Mouse (Mus musculus): ENCODE data around the gene Stk31. TPM values are rescaled to one million over a fixed set of nuclear protein-coding genes. Genes with fewer than 3 reads are reported as not detected.

The Stk31 gene
- polyA plus RNA-seq (2012; rRNA removed) = 8.8 and 13.3 TPM in 2 replicates

DNA sequence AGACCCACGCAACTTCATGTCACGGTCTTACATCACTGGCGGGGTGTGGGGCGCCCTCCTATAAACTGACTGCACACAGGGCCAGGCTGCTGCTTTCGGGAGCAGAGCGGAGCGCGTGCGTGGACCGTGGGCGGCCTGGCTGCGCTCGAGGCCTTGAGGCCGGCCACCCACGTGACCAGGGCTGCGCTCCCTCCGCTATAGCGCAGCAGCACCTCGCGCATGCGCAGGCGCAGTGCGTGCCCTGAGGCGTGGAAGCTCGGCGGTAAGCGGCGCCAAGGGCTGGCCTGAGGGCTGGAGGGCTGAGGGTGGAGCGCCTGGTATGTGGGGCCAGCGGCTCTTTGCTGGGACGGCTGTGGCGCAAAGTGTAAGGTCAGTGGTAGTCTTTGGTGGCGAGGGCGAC is at the start of gene Stk31:
Stk31 (plus strand) TSS at position 289 of the 400 bp plus-strand sequence.
- TF ChIP-seq CTCF (IDR thresholded peaks at IDR 0.05; ENCODE audit: control insufficient read depth, insufficient read depth, insufficient replicate concordance, low read depth, low read length) (no peak), POLR2A (IDR thresholded peaks at IDR 0.05; ENCODE audit: control insufficient read depth, low read depth, low read length) (peak; percentile 88)
- Histone ChIP-seq H3K27ac (ENCODE audit: control insufficient read depth, insufficient read depth, low read depth, low read length) (peak within 1 kb of the TSS; percentile 94), H3K36me3 (ENCODE audit: control insufficient read depth, insufficient read depth, low read length) (no peaks in the 10 kb centered on the region), H3K4me1 (ENCODE audit: control insufficient read depth, insufficient read depth, low read length) (no peaks in the 10 kb centered on the region), H3K27me3 (ENCODE audit: control insufficient read depth, insufficient read depth, low read length) (no peaks in the 10 kb centered on the region), H3K4me3 (ENCODE audit: control insufficient read depth, low read depth, low read length) (peak within 1 kb of the TSS; percentile 98)

- H3K27me3 ChIP-seq (ENCODE audit: control insufficient read depth, insufficient read depth, low read length) = no peaks in the 10 kb centered on the region
- H3K27ac ChIP-seq (ENCODE audit: control insufficient read depth, insufficient read depth, low read depth, low read length) = no peak overlapping the region
- no peaks in the 10 kb centered on the region for H3K4me1 ChIP-seq (ENCODE audit: control insufficient read depth, insufficient read depth, low read length)
- no peak overlapping the region for H3K4me3 ChIP-seq (ENCODE audit: control insufficient read depth, low read depth, low read length)
- no peaks in the 10 kb centered on the region for H3K36me3 ChIP-seq (ENCODE audit: control insufficient read depth, insufficient read depth, low read length)
- TF ChIP-seq CTCF (IDR thresholded peaks at IDR 0.05; ENCODE audit: control insufficient read depth, insufficient read depth, insufficient replicate concordance, low read depth, low read length) = no peak
- TF ChIP-seq POLR2A (IDR thresholded peaks at IDR 0.05; ENCODE audit: control insufficient read depth, low read depth, low read length) = no peak
Measured at GRCm38 (mm10) chr6:49349826-49350225, 45.6 kb upstream of the Stk31 start.

GRCm38 (mm10) chr6:49354613-49355012 is 40.8 kb upstream of the Stk31 start:
- Histone ChIP-seq H3K27me3 (ENCODE audit: control insufficient read depth, insufficient read depth, low read length) (no peaks in the 10 kb centered on the region), H3K27ac (ENCODE audit: control insufficient read depth, insufficient read depth, low read depth, low read length) (no peak overlapping the region), H3K4me1 (ENCODE audit: control insufficient read depth, insufficient read depth, low read length) (no peaks in the 10 kb centered on the region), H3K4me3 (ENCODE audit: control insufficient read depth, low read depth, low read length) (no peak overlapping the region), H3K36me3 (ENCODE audit: control insufficient read depth, insufficient read depth, low read length) (no peaks in the 10 kb centered on the region)
- TF ChIP-seq POLR2A (IDR thresholded peaks at IDR 0.05; ENCODE audit: control insufficient read depth, low read depth, low read length) (no peak), CTCF (IDR thresholded peaks at IDR 0.05; ENCODE audit: control insufficient read depth, insufficient read depth, insufficient replicate concordance, low read depth, low read length) (no peak)

DNA sequence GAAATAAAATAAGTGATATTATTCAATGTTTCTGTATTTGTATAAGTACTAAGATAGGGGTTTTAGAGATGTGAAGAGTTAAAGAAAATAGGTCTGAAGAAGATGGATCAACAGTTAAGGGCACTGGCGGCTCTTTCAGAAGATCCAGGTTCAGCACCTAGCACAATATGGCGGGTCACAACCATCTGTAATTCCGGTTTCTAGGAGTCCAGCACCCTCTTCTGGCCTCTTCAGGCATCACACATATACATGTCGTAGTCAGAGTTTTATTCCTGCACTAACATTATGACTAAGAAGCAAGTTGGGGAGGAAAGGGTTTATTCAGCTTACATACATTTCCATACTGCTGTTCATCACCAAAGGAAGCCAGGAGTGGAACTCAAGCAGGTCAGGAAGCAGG is 40.2 kb upstream of the Stk31 start:
- Histone ChIP-seq H3K4me3 (ENCODE audit: control insufficient read depth, low read depth, low read length) (no peak overlapping the region), H3K27ac (ENCODE audit: control insufficient read depth, insufficient read depth, low read depth, low read length) (no peak overlapping the region), H3K27me3 (ENCODE audit: control insufficient read depth, insufficient read depth, low read length) (no peaks in the 10 kb centered on the region), H3K36me3 (ENCODE audit: control insufficient read depth, insufficient read depth, low read length) (no peaks in the 10 kb centered on the region), H3K4me1 (ENCODE audit: control insufficient read depth, insufficient read depth, low read length) (no peaks in the 10 kb centered on the region)
- TF ChIP-seq CTCF (IDR thresholded peaks at IDR 0.05; ENCODE audit: control insufficient read depth, insufficient read depth, insufficient replicate concordance, low read depth, low read length) (no peak), POLR2A (IDR thresholded peaks at IDR 0.05; ENCODE audit: control insufficient read depth, low read depth, low read length) (no peak)

DNA sequence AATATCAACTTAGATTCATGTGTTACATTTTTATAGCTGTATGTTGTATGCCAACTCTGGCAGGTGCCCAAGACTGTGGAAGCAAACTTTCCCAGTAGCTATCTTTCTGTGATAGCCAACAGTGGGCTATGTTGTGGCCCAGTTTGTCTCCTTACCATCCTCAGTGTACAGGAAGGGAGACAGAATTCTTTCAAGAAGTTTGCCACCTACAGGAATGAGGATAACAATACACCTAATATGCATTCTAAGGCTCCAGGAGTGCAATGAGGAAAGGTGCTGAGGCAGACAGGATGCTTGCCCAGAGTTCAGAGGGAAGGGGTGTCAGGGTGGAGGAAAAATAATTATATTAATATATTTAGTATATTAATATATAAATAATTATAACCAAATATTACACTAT is 35.0 kb upstream of the Stk31 start:
- H3K4me3 ChIP-seq (ENCODE audit: control insufficient read depth, low read depth, low read length) = no peak overlapping the region
- no peaks in the 10 kb centered on the region for H3K27me3 ChIP-seq (ENCODE audit: control insufficient read depth, insufficient read depth, low read length)
- H3K36me3 ChIP-seq (ENCODE audit: control insufficient read depth, insufficient read depth, low read length) = no peaks in the 10 kb centered on the region
- TF ChIP-seq POLR2A (IDR thresholded peaks at IDR 0.05; ENCODE audit: control insufficient read depth, low read depth, low read length) = no peak
- no peak for TF ChIP-seq CTCF (IDR thresholded peaks at IDR 0.05; ENCODE audit: control insufficient read depth, insufficient read depth, insufficient replicate concordance, low read depth, low read length)
- H3K4me1 ChIP-seq (ENCODE audit: control insufficient read depth, insufficient read depth, low read length) = no peaks in the 10 kb centered on the region
- no peak overlapping the region for H3K27ac ChIP-seq (ENCODE audit: control insufficient read depth, insufficient read depth, low read depth, low read length)

GRCm38 (mm10) chr6:49367159-49368054 is 28.0 kb upstream of the Stk31 start, which contains the start of gene Fam221a:
Fam221a (plus strand) TSS chr6:49367739.
- H3K27me3 ChIP-seq (ENCODE audit: control insufficient read depth, insufficient read depth, low read length) = no peaks in the 10 kb centered on the region
- peak within 1 kb of the TSS; percentile 100 for H3K4me3 ChIP-seq (ENCODE audit: control insufficient read depth, low read depth, low read length)
- TF ChIP-seq POLR2A (IDR thresholded peaks at IDR 0.05; ENCODE audit: control insufficient read depth, low read depth, low read length) (peak; percentile 85), CTCF (IDR thresholded peaks at IDR 0.05; ENCODE audit: control insufficient read depth, insufficient read depth, insufficient replicate concordance, low read depth, low read length) (no peak)
- H3K36me3 ChIP-seq (ENCODE audit: control insufficient read depth, insufficient read depth, low read length) = no peaks in the 10 kb centered on the region; the same call in 1 of the 2 replicates
- H3K4me1 ChIP-seq (ENCODE audit: control insufficient read depth, insufficient read depth, low read length) = peaks cover 9% of the 10 kb centered on the region
- peak within 1 kb of the TSS; percentile 98 for H3K27ac ChIP-seq (ENCODE audit: control insufficient read depth, insufficient read depth, low read depth, low read length)

GRCm38 (mm10) chr6:49368212-49368611 is 27.2 kb upstream of the Stk31 start:
- Histone ChIP-seq H3K36me3 (ENCODE audit: control insufficient read depth, insufficient read depth, low read length) (no peaks in the 10 kb centered on the region; the same call in 1 of the 2 replicates), H3K4me1 (ENCODE audit: control insufficient read depth, insufficient read depth, low read length) (peaks cover 9% of the 10 kb centered on the region), H3K27me3 (ENCODE audit: control insufficient read depth, insufficient read depth, low read length) (no peaks in the 10 kb centered on the region), H3K4me3 (ENCODE audit: control insufficient read depth, low read depth, low read length) (peak overlapping the region; percentile 100), H3K27ac (ENCODE audit: control insufficient read depth, insufficient read depth, low read depth, low read length) (peak overlapping the region; percentile 98)
- TF ChIP-seq CTCF (IDR thresholded peaks at IDR 0.05; ENCODE audit: control insufficient read depth, insufficient read depth, insufficient replicate concordance, low read depth, low read length) = no peak
- no peak for TF ChIP-seq POLR2A (IDR thresholded peaks at IDR 0.05; ENCODE audit: control insufficient read depth, low read depth, low read length)

Measured in testis, adult 2 months (tissue).